Mouse (Mus musculus): ENCODE measurements at regions not wholly inside any gene's neighbourhood (a gene's known extent, or its start where the extent isn't known, plus 50 kb on each side); places are given as distances from the start of the nearest gene placed in this dataset.

- no peaks in the 10 kb centered on the region for H3K27me3 ChIP-seq (ENCODE audit: control insufficient read depth, insufficient read depth, low read length)
- TF ChIP-seq POLR2A (IDR thresholded peaks at IDR 0.05; ENCODE audit: control insufficient read depth, low read depth, low read length) = no peak
- no peak for TF ChIP-seq CTCF (IDR thresholded peaks at IDR 0.05; ENCODE audit: control insufficient read depth, insufficient read depth, insufficient replicate concordance, low read depth, low read length)
- no peaks in the 10 kb centered on the region for H3K4me1 ChIP-seq (ENCODE audit: control insufficient read depth, insufficient read depth, low read length)
- H3K27ac ChIP-seq (ENCODE audit: control insufficient read depth, insufficient read depth, low read depth, low read length) = no peak overlapping the region
- no peak overlapping the region for H3K4me3 ChIP-seq (ENCODE audit: control insufficient read depth, low read depth, low read length)
- H3K36me3 ChIP-seq (ENCODE audit: control insufficient read depth, insufficient read depth, low read length) = no peaks in the 10 kb centered on the region
Measured at GRCm38 (mm10) chr6:93349936-93350700, 406.8 kb upstream of the Adamts9 start.

- Histone ChIP-seq H3K4me3 (ENCODE audit: control insufficient read depth, low read depth, low read length) (no peak overlapping the region), H3K4me1 (ENCODE audit: control insufficient read depth, insufficient read depth, low read length) (no peaks in the 10 kb centered on the region), H3K36me3 (ENCODE audit: control insufficient read depth, insufficient read depth, low read length) (no peaks in the 10 kb centered on the region), H3K27ac (ENCODE audit: control insufficient read depth, insufficient read depth, low read depth, low read length) (no peak overlapping the region), H3K27me3 (ENCODE audit: control insufficient read depth, insufficient read depth, low read length) (no peaks in the 10 kb centered on the region)
- TF ChIP-seq CTCF (IDR thresholded peaks at IDR 0.05; ENCODE audit: control insufficient read depth, insufficient read depth, insufficient replicate concordance, low read depth, low read length) (no peak), POLR2A (IDR thresholded peaks at IDR 0.05; ENCODE audit: control insufficient read depth, low read depth, low read length) (no peak)
Measured at GRCm38 (mm10) chr6:93348141-93348540, 404.8 kb upstream of the Adamts9 start.

GRCm38 (mm10) chr6:93328683-93329082 is 385.4 kb upstream of the Adamts9 start:
- Histone ChIP-seq H3K4me3 (ENCODE audit: control insufficient read depth, low read depth, low read length) (no peak overlapping the region), H3K36me3 (ENCODE audit: control insufficient read depth, insufficient read depth, low read length) (no peaks in the 10 kb centered on the region), H3K27ac (ENCODE audit: control insufficient read depth, insufficient read depth, low read depth, low read length) (no peak overlapping the region), H3K27me3 (ENCODE audit: control insufficient read depth, insufficient read depth, low read length) (no peaks in the 10 kb centered on the region), H3K4me1 (ENCODE audit: control insufficient read depth, insufficient read depth, low read length) (no peaks in the 10 kb centered on the region)
- TF ChIP-seq POLR2A (IDR thresholded peaks at IDR 0.05; ENCODE audit: control insufficient read depth, low read depth, low read length) (no peak), CTCF (IDR thresholded peaks at IDR 0.05; ENCODE audit: control insufficient read depth, insufficient read depth, insufficient replicate concordance, low read depth, low read length) (no peak)

- no peak overlapping the region for H3K4me3 ChIP-seq (ENCODE audit: control insufficient read depth, low read depth, low read length)
- no peaks in the 10 kb centered on the region for H3K4me1 ChIP-seq (ENCODE audit: control insufficient read depth, insufficient read depth, low read length)
- no peaks in the 10 kb centered on the region for H3K36me3 ChIP-seq (ENCODE audit: control insufficient read depth, insufficient read depth, low read length)
- TF ChIP-seq POLR2A (IDR thresholded peaks at IDR 0.05; ENCODE audit: control insufficient read depth, low read depth, low read length) (no peak), CTCF (IDR thresholded peaks at IDR 0.05; ENCODE audit: control insufficient read depth, insufficient read depth, insufficient replicate concordance, low read depth, low read length) (no peak)
- no peaks in the 10 kb centered on the region for H3K27me3 ChIP-seq (ENCODE audit: control insufficient read depth, insufficient read depth, low read length)
- H3K27ac ChIP-seq (ENCODE audit: control insufficient read depth, insufficient read depth, low read depth, low read length) = no peak overlapping the region
Measured at GRCm38 (mm10) chr6:93327930-93328329, 384.6 kb upstream of the Adamts9 start.

GRCm38 (mm10) chr6:93323881-93324280 is 380.6 kb upstream of the Adamts9 start:
- Histone ChIP-seq H3K36me3 (ENCODE audit: control insufficient read depth, insufficient read depth, low read length) (no peaks in the 10 kb centered on the region), H3K4me1 (ENCODE audit: control insufficient read depth, insufficient read depth, low read length) (no peaks in the 10 kb centered on the region), H3K4me3 (ENCODE audit: control insufficient read depth, low read depth, low read length) (no peak overlapping the region), H3K27me3 (ENCODE audit: control insufficient read depth, insufficient read depth, low read length) (no peaks in the 10 kb centered on the region), H3K27ac (ENCODE audit: control insufficient read depth, insufficient read depth, low read depth, low read length) (no peak overlapping the region)
- TF ChIP-seq CTCF (IDR thresholded peaks at IDR 0.05; ENCODE audit: control insufficient read depth, insufficient read depth, insufficient replicate concordance, low read depth, low read length) (no peak), POLR2A (IDR thresholded peaks at IDR 0.05; ENCODE audit: control insufficient read depth, low read depth, low read length) (no peak)

- no peaks in the 10 kb centered on the region for H3K4me1 ChIP-seq (ENCODE audit: control insufficient read depth, insufficient read depth, low read length)
- H3K27me3 ChIP-seq (ENCODE audit: control insufficient read depth, insufficient read depth, low read length) = no peaks in the 10 kb centered on the region
- no peak overlapping the region for H3K27ac ChIP-seq (ENCODE audit: control insufficient read depth, insufficient read depth, low read depth, low read length)
- no peaks in the 10 kb centered on the region for H3K36me3 ChIP-seq (ENCODE audit: control insufficient read depth, insufficient read depth, low read length)
- no peak overlapping the region for H3K4me3 ChIP-seq (ENCODE audit: control insufficient read depth, low read depth, low read length)
- TF ChIP-seq POLR2A (IDR thresholded peaks at IDR 0.05; ENCODE audit: control insufficient read depth, low read depth, low read length) (no peak), CTCF (IDR thresholded peaks at IDR 0.05; ENCODE audit: control insufficient read depth, insufficient read depth, insufficient replicate concordance, low read depth, low read length) (no peak)
Measured at GRCm38 (mm10) chr6:93314625-93315024, 371.3 kb upstream of the Adamts9 start.

GRCm38 (mm10) chr6:93305176-93305575 is 361.9 kb upstream of the Adamts9 start:
- TF ChIP-seq CTCF (IDR thresholded peaks at IDR 0.05; ENCODE audit: control insufficient read depth, insufficient read depth, insufficient replicate concordance, low read depth, low read length) = no peak
- no peaks in the 10 kb centered on the region for H3K27me3 ChIP-seq (ENCODE audit: control insufficient read depth, insufficient read depth, low read length)
- H3K27ac ChIP-seq (ENCODE audit: control insufficient read depth, insufficient read depth, low read depth, low read length) = no peak overlapping the region
- H3K4me3 ChIP-seq (ENCODE audit: control insufficient read depth, low read depth, low read length) = no peak overlapping the region
- H3K36me3 ChIP-seq (ENCODE audit: control insufficient read depth, insufficient read depth, low read length) = no peaks in the 10 kb centered on the region
- H3K4me1 ChIP-seq (ENCODE audit: control insufficient read depth, insufficient read depth, low read length) = no peaks in the 10 kb centered on the region

Data from testis, adult 2 months (tissue).